Mouse (Mus musculus) lung, postnatal 0 days (tissue): ENCODE results near the gene 0610030E20Rik. TPM values are rescaled to one million over a fixed set of nuclear protein-coding genes. Genes with fewer than 3 reads are reported as not detected.

Experiments used
- ATAC-seq: fragments of 200-750 bp; cut with Nextera tagmentation; 2 replicates; pipeline ENCODE4 v1.8.0; 2017; ENCODE audit warnings: moderate library complexity
- DNase-seq: peaks from one replicate; pipeline ENCODE4 v3.0.0-alpha.2; 2016; ENCODE audit warnings: low spot score
- H3K27ac ChIP-seq: fragments of 300-500 bp; sonication (generic); 2 replicates; pipeline ENCODE4 v1.5.1; 2014; ENCODE audit warnings: antibody characterized with exemption, mild to moderate bottlenecking, low read length, mixed read lengths
- H3K27me3 ChIP-seq: fragments of 300-500 bp; sonication (generic); replicated peaks from 2 replicates; pipeline ENCODE4 v1.6.1; 2014; ENCODE audit warnings: low read length, mixed read lengths; ENCODE audit not compliant: insufficient read depth
- H3K36me3 ChIP-seq: fragments of 300-500 bp; sonication (generic); 2 replicates; pipeline ENCODE4 v1.6.1; 2014; ENCODE audit warnings: low read length, mixed read lengths; ENCODE audit not compliant: insufficient read depth
- H3K4me1 ChIP-seq: fragments of 300-500 bp; sonication (generic); 2 replicates; pipeline ENCODE4 v1.6.1; 2014; ENCODE audit warnings: antibody characterized with exemption, low read depth, low read length, mixed read lengths; ENCODE audit not compliant: insufficient read depth
- H3K4me2 ChIP-seq: fragments of 300-500 bp; sonication (generic); replicated peaks from 2 replicates; pipeline ENCODE4 v1.6.1; 2014; ENCODE audit warnings: low read depth, mild to moderate bottlenecking, low read length, moderate library complexity, mixed read lengths
- H3K4me3 ChIP-seq: fragments of 300-500 bp; sonication (generic); 2 replicates; pipeline ENCODE4 v1.5.1; 2014; ENCODE audit warnings: low read depth, low read length
- H3K9ac ChIP-seq: fragments of 300-500 bp; sonication (generic); replicated peaks from 2 replicates; pipeline ENCODE4 v1.6.1; 2014; ENCODE audit warnings: low read depth, mild to moderate bottlenecking
- H3K9me3 ChIP-seq: fragments of 300-500 bp; sonication (generic); 2 replicates; pipeline ENCODE4 v1.6.1; 2016; ENCODE audit warnings: low read length, mixed read lengths
- CTCF ChIP-seq: IDR thresholded peaks from 2 replicates; pipeline ENCODE4 v1.5.1; 2016; ENCODE audit warnings: antibody characterized with exemption, mild to moderate bottlenecking
- EP300 ChIP-seq: IDR thresholded peaks from 2 replicates; pipeline ENCODE4 v1.6.1; 2016; ENCODE audit warnings: antibody characterized with exemption, mild to moderate bottlenecking, control low read depth
- WGBS: fragments of 180-500 bp; shearing (Covaris S2); extraction: QIAGEN DNeasy Blood & Tissue Kit; methylation state at CpG from one replicate; pipeline ENCODE4 v1.1.7; 2014; 5-methylcytosine and 5-hydroxymethylcytosine counted together
- polyA plus RNA-seq: library from polyadenylated mRNA; unstranded; fragments of >200 nt; fragmentation: Nextera tagmentation; extraction: Ambion mirVana; gene quantifications from 2 replicates; pipeline ENCODE4 v1.2.1, GENCODE M21; 2015

The 0610030E20Rik gene
- polyA plus RNA-seq, 1 experiment from 2014 or later: 23.0 TPM

- no peak overlapping the region for H3K4me3 ChIP-seq
- no peak for ATAC-seq
- 0 out of 2 replicates have a peak overlapping the region, but pooled peaks have one; percentile 71 for H3K27ac ChIP-seq
- peaks cover 10% of the 10 kb centered on the region; the same call in 1 of the 2 replicates for H3K4me1 ChIP-seq
- no peaks in the 10 kb centered on the region for H3K9me3 ChIP-seq
- no peak for DNase-seq
- peaks cover 19% of the 10 kb centered on the region for H3K36me3 ChIP-seq
- H3K9ac ChIP-seq: no peak overlapping the region
- TF ChIP-seq CTCF (no peak), EP300 (no peak)
- no peaks in the 10 kb centered on the region for H3K27me3 ChIP-seq
- H3K4me2 ChIP-seq: 0 out of 2 replicates have a peak overlapping the region, but pooled peaks have one; percentile 71
- WGBS: 73% methylated on average over 11 of the region's 11 CpGs
Measured at GRCm38 (mm10) chr6:72359891-72360598, 12.9 kb downstream of the 0610030E20Rik start.

GRCm38 (mm10) chr6:72360599-72360935 lies 13.4 kb downstream of the 0610030E20Rik start:
- DNase-seq (no peak), ATAC-seq (no peak)
- TF ChIP-seq CTCF: no peak
- TF ChIP-seq EP300: no peak
- Histone ChIP-seq H3K4me3 (no peak overlapping the region), H3K27me3 (no peaks in the 10 kb centered on the region), H3K36me3 (peaks cover 19% of the 10 kb centered on the region), H3K4me1 (peaks cover 10% of the 10 kb centered on the region; the same call in 1 of the 2 replicates), H3K27ac (peak overlapping the region; percentile 71; the same call in 1 of the 2 replicates), H3K9ac (no peak overlapping the region), H3K9me3 (no peaks in the 10 kb centered on the region), H3K4me2 (peak overlapping the region; percentile 71; the same call in 1 of the 2 replicates)
- WGBS: 53% methylated on average over 7 of the region's 7 CpGs

- Histone ChIP-seq H3K4me2 (peak overlapping the region; percentile 71), H3K9me3 (no peaks in the 10 kb centered on the region), H3K36me3 (peaks cover 19% of the 10 kb centered on the region), H3K9ac (peak overlapping the region; percentile 69; the same call in 1 of the 2 replicates), H3K4me3 (peak overlapping the region; percentile 65), H3K27ac (peak overlapping the region; percentile 71), H3K27me3 (no peaks in the 10 kb centered on the region), H3K4me1 (peaks cover 8% of the 10 kb centered on the region; the same call in 1 of the 2 replicates)
- peak; percentile 64 for DNase-seq
- TF ChIP-seq CTCF (no peak), EP300 (no peak)
- no peak for ATAC-seq
- WGBS: 25% methylated on average over 5 of the region's 5 CpGs
Measured at GRCm38 (mm10) chr6:72361121-72361551, 14.0 kb downstream of the 0610030E20Rik start.

- DNase-seq: peak; percentile 99
- TF ChIP-seq CTCF: peak; percentile 66
- 0 out of 2 replicates have a peak, but pooled peaks have one; percentile 29 for TF ChIP-seq EP300
- no peaks in the 10 kb centered on the region for H3K27me3 ChIP-seq
- WGBS: under 1% methylated on average over 42 of the region's 42 CpGs
- H3K4me3 ChIP-seq: peak overlapping the region; percentile 65
- no peaks in the 10 kb centered on the region for H3K9me3 ChIP-seq
- peak overlapping the region; percentile 71 for H3K4me2 ChIP-seq
- H3K9ac ChIP-seq: peak overlapping the region; percentile 69
- H3K36me3 ChIP-seq: peaks cover 19% of the 10 kb centered on the region
- H3K4me1 ChIP-seq: peaks cover 7% of the 10 kb centered on the region; the same call in 1 of the 2 replicates
- peak overlapping the region; percentile 71 for H3K27ac ChIP-seq
- peak; percentile 99 for ATAC-seq
Measured at GRCm38 (mm10) chr6:72362132-72363028, 15.3 kb downstream of the 0610030E20Rik start.

- H3K27me3 ChIP-seq: no peaks in the 10 kb centered on the region
- ATAC-seq (no peak), DNase-seq (no peak)
- TF ChIP-seq EP300: no peak
- TF ChIP-seq CTCF: peak; percentile 53
- H3K9ac ChIP-seq: no peak overlapping the region
- H3K4me3 ChIP-seq: no peak overlapping the region
- H3K36me3 ChIP-seq: peaks cover 11% of the 10 kb centered on the region
- no peak overlapping the region for H3K4me2 ChIP-seq
- H3K4me1 ChIP-seq: peaks cover 7% of the 10 kb centered on the region; the same call in 1 of the 2 replicates
- no peak overlapping the region for H3K27ac ChIP-seq
- WGBS: 41% methylated on average over 7 of the region's 7 CpGs
- no peaks in the 10 kb centered on the region for H3K9me3 ChIP-seq
Measured at GRCm38 (mm10) chr6:72364009-72364408, 16.9 kb downstream of the 0610030E20Rik start.

GRCm38 (mm10) chr6:72364985-72365384 lies 17.9 kb downstream of the 0610030E20Rik start:
- no peak overlapping the region for H3K4me2 ChIP-seq
- peaks cover 9% of the 10 kb centered on the region; the same call in 1 of the 2 replicates for H3K4me1 ChIP-seq
- TF ChIP-seq EP300: no peak
- TF ChIP-seq CTCF: no peak
- H3K9me3 ChIP-seq: no peaks in the 10 kb centered on the region
- ATAC-seq: no peak
- no peak overlapping the region for H3K9ac ChIP-seq
- no peaks in the 10 kb centered on the region for H3K27me3 ChIP-seq
- no peak overlapping the region for H3K4me3 ChIP-seq
- DNase-seq: no peak
- WGBS: 62% methylated on average over 6 of the region's 6 CpGs
- H3K36me3 ChIP-seq: peaks cover 8% of the 10 kb centered on the region; the same call in 1 of the 2 replicates
- no peak overlapping the region for H3K27ac ChIP-seq
